Mouse (Mus musculus): ENCODE measurements around the gene Klra8. TPM values are rescaled to one million over a fixed set of nuclear protein-coding genes. Genes with fewer than 3 reads are reported as not detected.
"Not testable (repeated sequence)": the region's sequence is repeated elsewhere in the genome, so short reads cannot be mapped to it uniquely, and the experiment has no call there.

Klra8 gene
- polyA plus RNA-seq (2015; fragmentation: Nextera tagmentation; extraction: Ambion mirVana), result not detected in 2 replicates

- not testable (repeated sequence) for H3K4me1 ChIP-seq; H3K4me3 ChIP-seq; H3K9ac ChIP-seq; H3K27me3 ChIP-seq; H3K9me3 ChIP-seq; H3K4me2 ChIP-seq; H3K27ac ChIP-seq; H3K36me3 ChIP-seq; ATAC-seq (ENCODE audit: insufficient number of reproducible peaks, insufficient read depth, low FRiP score, low TSS enrichment, low read depth)
- 66% methylated on average over 4 of the region's 4 CpGs for WGBS
Observed at GRCm38 (mm10) chr6:130129798-130130197, at the start of gene Klra8. Gene Klra8, minus strand, starts transcription at chr6:130129898.

DNA sequence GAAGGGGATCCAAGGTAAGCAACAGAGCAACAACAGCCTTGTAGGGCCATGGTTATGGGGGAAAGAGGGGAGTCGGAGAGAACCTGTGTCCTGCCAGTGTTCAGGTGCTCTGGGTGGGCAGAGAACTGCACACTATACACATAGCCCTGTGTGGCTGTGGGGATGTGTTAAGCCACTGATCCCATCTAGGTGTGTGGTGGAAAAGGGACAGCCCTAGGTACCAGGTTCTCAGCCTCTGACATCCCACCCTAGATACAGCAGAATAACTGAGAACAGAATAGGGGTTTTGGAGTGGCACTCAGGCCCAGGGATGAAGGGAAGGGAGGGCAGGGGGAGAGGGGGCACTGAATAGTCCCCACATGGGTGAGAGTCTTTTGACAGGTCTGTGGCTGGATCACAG lies 19.2 kb downstream of the Klra8 start:
- Histone ChIP-seq H3K27ac (no peak overlapping the region), H3K4me3 (no peak overlapping the region), H3K4me2 (no peak overlapping the region), H3K27me3 (no peaks in the 10 kb centered on the region), H3K9me3 (no peaks in the 10 kb centered on the region), H3K9ac (no peak overlapping the region), H3K36me3 (no peaks in the 10 kb centered on the region), H3K4me1 (no peaks in the 10 kb centered on the region)
- no peak for ATAC-seq (ENCODE audit: insufficient number of reproducible peaks, insufficient read depth, low FRiP score, low TSS enrichment, low read depth)
- whole genome bisulfite sequencing, result 86% methylated on average over 1 of the region's 1 CpGs

GRCm38 (mm10) chr6:130102743-130103142 lies 27.0 kb downstream of the Klra8 start:
- H3K27me3 ChIP-seq; H3K4me3 ChIP-seq; ATAC-seq (ENCODE audit: insufficient number of reproducible peaks, insufficient read depth, low FRiP score, low TSS enrichment, low read depth); H3K4me2 ChIP-seq; H3K27ac ChIP-seq; H3K36me3 ChIP-seq; H3K4me1 ChIP-seq; H3K9me3 ChIP-seq; H3K9ac ChIP-seq: not testable (repeated sequence)
- WGBS, result 89% methylated on average over 3 of the region's 3 CpGs

GRCm38 (mm10) chr6:130092336-130092948 lies 37.3 kb downstream of the Klra8 start:
- Histone ChIP-seq H3K27ac (no peak overlapping the region), H3K4me3 (no peak overlapping the region), H3K9me3 (no peaks in the 10 kb centered on the region), H3K27me3 (no peaks in the 10 kb centered on the region), H3K36me3 (no peaks in the 10 kb centered on the region), H3K9ac (no peak overlapping the region), H3K4me2 (no peak overlapping the region), H3K4me1 (no peaks in the 10 kb centered on the region)
- WGBS, result 74% methylated on average over 5 of the region's 5 CpGs
- no peak for ATAC-seq (ENCODE audit: insufficient number of reproducible peaks, insufficient read depth, low FRiP score, low TSS enrichment, low read depth)

DNA sequence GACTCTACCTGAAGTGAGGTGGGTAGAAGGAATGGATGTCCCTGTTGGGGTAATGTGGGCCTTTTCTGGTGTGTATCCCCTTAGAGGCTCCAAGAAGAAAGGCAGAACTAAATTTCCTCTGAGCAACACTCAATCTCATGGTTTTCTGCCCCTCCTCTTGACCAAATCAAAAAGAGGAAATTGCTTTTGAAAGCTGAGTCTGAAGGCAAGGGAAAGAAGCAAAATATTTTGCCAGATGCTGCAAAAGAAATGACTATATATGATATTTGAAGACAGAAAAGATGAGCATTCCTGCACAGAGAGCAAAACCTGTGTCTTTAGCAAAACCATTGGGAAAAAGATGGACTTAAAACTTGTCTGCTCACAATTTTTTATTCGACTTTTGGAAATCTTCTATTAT lies 62.5 kb downstream of the Klra8 start, which contains the start of gene Klra4:
Klra4 (minus strand) TSS at position 101 of the 400 bp plus-strand sequence.
- not testable (repeated sequence) for H3K4me2 ChIP-seq; H3K36me3 ChIP-seq; H3K9ac ChIP-seq; H3K27ac ChIP-seq; H3K27me3 ChIP-seq; H3K4me1 ChIP-seq; ATAC-seq (ENCODE audit: insufficient number of reproducible peaks, insufficient read depth, low FRiP score, low TSS enrichment, low read depth); H3K9me3 ChIP-seq; H3K4me3 ChIP-seq
- WGBS, result 69% methylated on average over 1 of the region's 1 CpGs

Other genes starting within 250 kb of the Klra8 start
- not detected in 2 replicates for gene Klra5, start 212.2 kb downstream of the Klra8 start, polyA plus RNA-seq (2015; fragmentation: Nextera tagmentation; extraction: Ambion mirVana)
- gene Klra6, start 102.9 kb downstream of the Klra8 start, polyA plus RNA-seq (2015; fragmentation: Nextera tagmentation; extraction: Ambion mirVana), result not detected in 2 replicates
- not detected in 2 replicates for gene Klra4, start 62.6 kb downstream of the Klra8 start, polyA plus RNA-seq (2015; fragmentation: Nextera tagmentation; extraction: Ambion mirVana)
- not detected in 2 replicates for gene Klra9, start 63.2 kb upstream of the Klra8 start, polyA plus RNA-seq (2015; fragmentation: Nextera tagmentation; extraction: Ambion mirVana)
- gene Klra7, start 103.4 kb upstream of the Klra8 start, polyA plus RNA-seq (2015; fragmentation: Nextera tagmentation; extraction: Ambion mirVana), result not detected in 2 replicates
- gene Klra10, start 152.0 kb upstream of the Klra8 start, polyA plus RNA-seq (2015; fragmentation: Nextera tagmentation; extraction: Ambion mirVana), result not detected in 2 replicates
- gene Klra3, start 207.7 kb upstream of the Klra8 start, polyA plus RNA-seq (2015; fragmentation: Nextera tagmentation; extraction: Ambion mirVana), result not detected in 2 replicates

Measured in embryonic facial prominence, embryonic 13.5 days (tissue).